Mouse (Mus musculus): Measurements from ENCODE around the gene Olfr1391. TPM values are rescaled to one million over a fixed set of nuclear protein-coding genes. Genes with fewer than 3 reads are reported as not detected.

Olfr1391 gene
- polyA plus RNA-seq, 1 experiment: not detected

DNA sequence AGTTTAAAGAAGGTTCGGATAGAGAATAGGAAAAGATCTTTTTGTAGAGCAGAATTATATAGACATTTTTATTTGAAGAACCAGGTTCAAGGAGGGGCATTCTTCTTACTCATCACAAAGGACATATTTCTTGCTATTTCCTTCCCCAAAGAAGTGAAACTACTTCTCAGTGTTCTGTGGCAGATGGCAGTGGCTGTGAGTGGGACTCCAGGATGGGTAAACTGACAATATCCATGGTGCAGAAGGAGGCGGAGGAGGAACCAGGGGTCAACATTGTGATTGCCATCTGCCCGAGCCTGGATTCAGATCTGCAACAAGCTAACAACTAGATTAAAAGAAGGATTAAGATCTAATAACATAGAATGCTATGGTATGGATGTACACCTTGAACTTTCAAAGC, 4.2 kb downstream of the Olfr1391 start:
- Histone ChIP-seq H3K4me3 (ENCODE audit: insufficient read depth, low read depth, low read length) (no peak overlapping the region), H3K27ac (ENCODE audit: insufficient read depth, low read depth, low read length) (no peak overlapping the region), H3K4me1 (ENCODE audit: control insufficient read depth, insufficient read depth, low read length) (no peaks in the 10 kb centered on the region), H3K27me3 (replicated peaks; ENCODE audit: control insufficient read depth, insufficient read depth, low read length) (no peaks in the 10 kb centered on the region), H3K36me3 (ENCODE audit: control insufficient read depth, insufficient read depth, low read length) (no peaks in the 10 kb centered on the region)
- TF ChIP-seq CTCF (conservative IDR thresholded peaks at IDR 0.05; ENCODE audit: insufficient read depth, insufficient read length, low read depth, low read length): no peak
- no peak for TF ChIP-seq POLR2A (IDR thresholded peaks at IDR 0.05; ENCODE audit: low read depth, low read length)
- no peak for DNase-seq
- 78% methylated on average over 3 of the region's 3 CpGs for WGBS

- no peak overlapping the region for H3K27ac ChIP-seq (ENCODE audit: insufficient read depth, low read depth, low read length)
- TF ChIP-seq POLR2A (IDR thresholded peaks at IDR 0.05; ENCODE audit: low read depth, low read length): no peak
- TF ChIP-seq CTCF (conservative IDR thresholded peaks at IDR 0.05; ENCODE audit: insufficient read depth, insufficient read length, low read depth, low read length): no peak
- H3K27me3 ChIP-seq (replicated peaks; ENCODE audit: control insufficient read depth, insufficient read depth, low read length): no peaks in the 10 kb centered on the region
- H3K4me3 ChIP-seq (ENCODE audit: insufficient read depth, low read depth, low read length): no peak overlapping the region
- WGBS: 83% methylated on average over 1 of the region's 1 CpGs
- no peaks in the 10 kb centered on the region for H3K4me1 ChIP-seq (ENCODE audit: control insufficient read depth, insufficient read depth, low read length)
- no peak for DNase-seq
- no peaks in the 10 kb centered on the region for H3K36me3 ChIP-seq (ENCODE audit: control insufficient read depth, insufficient read depth, low read length)
Observed at GRCm38 (mm10) chr11:49329686-49330085, 7.1 kb downstream of the Olfr1391 start.

- H3K36me3 ChIP-seq (ENCODE audit: control insufficient read depth, insufficient read depth, low read length): no peaks in the 10 kb centered on the region
- H3K27me3 ChIP-seq (replicated peaks; ENCODE audit: control insufficient read depth, insufficient read depth, low read length): no peaks in the 10 kb centered on the region
- no peaks in the 10 kb centered on the region for H3K4me1 ChIP-seq (ENCODE audit: control insufficient read depth, insufficient read depth, low read length)
- 88% methylated on average over 1 of the region's 1 CpGs for WGBS
- DNase-seq: no peak
- no peak within 1 kb of the TSS for H3K27ac ChIP-seq (ENCODE audit: insufficient read depth, low read depth, low read length)
- no peak within 1 kb of the TSS for H3K4me3 ChIP-seq (ENCODE audit: insufficient read depth, low read depth, low read length)
- TF ChIP-seq POLR2A (IDR thresholded peaks at IDR 0.05; ENCODE audit: low read depth, low read length) (no peak), CTCF (conservative IDR thresholded peaks at IDR 0.05; ENCODE audit: insufficient read depth, insufficient read length, low read depth, low read length) (no peak)
Observed at GRCm38 (mm10) chr11:49334888-49335287, 12.3 kb downstream of the Olfr1391 start, which contains the start of gene Olfr1390. Gene Olfr1390 (plus strand): TSS chr11:49335188.

- TF ChIP-seq CTCF (conservative IDR thresholded peaks at IDR 0.05; ENCODE audit: insufficient read depth, insufficient read length, low read depth, low read length) (no peak), POLR2A (IDR thresholded peaks at IDR 0.05; ENCODE audit: low read depth, low read length) (no peak)
- no peaks in the 10 kb centered on the region for H3K27me3 ChIP-seq (replicated peaks; ENCODE audit: control insufficient read depth, insufficient read depth, low read length)
- H3K4me3 ChIP-seq (ENCODE audit: insufficient read depth, low read depth, low read length): no peak overlapping the region
- H3K4me1 ChIP-seq (ENCODE audit: control insufficient read depth, insufficient read depth, low read length): no peaks in the 10 kb centered on the region
- H3K27ac ChIP-seq (ENCODE audit: insufficient read depth, low read depth, low read length): no peak overlapping the region
- DNase-seq: no peak
- no peaks in the 10 kb centered on the region for H3K36me3 ChIP-seq (ENCODE audit: control insufficient read depth, insufficient read depth, low read length)
- 49% methylated on average over 4 of the region's 4 CpGs for WGBS
Observed at GRCm38 (mm10) chr11:49337150-49337832, 14.7 kb downstream of the Olfr1391 start.

Other genes starting within 250 kb of the Olfr1391 start
- gene Ifi47, start 246.2 kb upstream of the Olfr1391 start, polyA plus RNA-seq (2012; rRNA removed): 4.5 and 8.4 TPM in 2 replicates
- 2.7 and 4.1 TPM in 2 replicates for gene Olfr1396, start 207.9 kb upstream of the Olfr1391 start, polyA plus RNA-seq (2012; rRNA removed)
- gene Olfr1395, start 180.5 kb upstream of the Olfr1391 start, polyA plus RNA-seq (2012; rRNA removed): not detected in 2 replicates
- 0.02 TPM in 1 of 2 replicates, not detected in the other for gene Olfr1394, start 168.4 kb upstream of the Olfr1391 start, polyA plus RNA-seq (2012; rRNA removed)
- gene Btnl9, start 135.6 kb upstream of the Olfr1391 start, polyA plus RNA-seq (2012; rRNA removed): 6.4 and 7.5 TPM in 2 replicates
- gene Zfp62, start 119.5 kb upstream of the Olfr1391 start, polyA plus RNA-seq (2012; rRNA removed): 2.0 and 2.6 TPM in 2 replicates
- 157 and 198 TPM in 2 replicates for gene Mgat1, start 78.6 kb upstream of the Olfr1391 start, polyA plus RNA-seq (2012; rRNA removed)
- 0.72 and 1.5 TPM in 2 replicates for gene Olfr1393, start 44.4 kb upstream of the Olfr1391 start, polyA plus RNA-seq (2012; rRNA removed)
- gene Olfr1392, start 37.5 kb upstream of the Olfr1391 start, polyA plus RNA-seq (2012; rRNA removed): 0.46 and 0.47 TPM in 2 replicates
- gene Olfr10, start 18.0 kb upstream of the Olfr1391 start, polyA plus RNA-seq (2012; rRNA removed): not detected in 2 replicates
- gene Olfr1390, start 12.4 kb downstream of the Olfr1391 start, polyA plus RNA-seq (2012; rRNA removed): not detected in 2 replicates
- not detected in 2 replicates for gene Olfr1389, start 100.3 kb downstream of the Olfr1391 start, polyA plus RNA-seq (2012; rRNA removed)
- gene Olfr1388, start 113.9 kb downstream of the Olfr1391 start, polyA plus RNA-seq (2012; rRNA removed): 0.02 and 0.04 TPM in 2 replicates
- gene Olfr1387, start 132.6 kb downstream of the Olfr1391 start, polyA plus RNA-seq (2012; rRNA removed): not detected in 2 replicates
- not detected in 2 replicates for gene Olfr1386, start 142.3 kb downstream of the Olfr1391 start, polyA plus RNA-seq (2012; rRNA removed)
- gene Olfr1385, start 166.3 kb downstream of the Olfr1391 start, polyA plus RNA-seq (2012; rRNA removed): not detected in 2 replicates
- gene Olfr1384, start 184.0 kb downstream of the Olfr1391 start, polyA plus RNA-seq (2012; rRNA removed): not detected in 2 replicates
- not detected in 2 replicates for gene Olfr1383, start 196.9 kb downstream of the Olfr1391 start, polyA plus RNA-seq (2012; rRNA removed)
- gene Olfr1382, start 205.5 kb downstream of the Olfr1391 start, polyA plus RNA-seq (2012; rRNA removed): not detected in 2 replicates
- gene Olfr1381, start 220.7 kb downstream of the Olfr1391 start, polyA plus RNA-seq (2012; rRNA removed): not detected in 2 replicates
- gene Olfr1380, start 234.1 kb downstream of the Olfr1391 start, polyA plus RNA-seq (2012; rRNA removed): not detected in 2 replicates